Mouse (Mus musculus) CH12.LX (cell line): ENCODE measurements around the gene 4931423N10Rik.

Experiments
- CHD1 ChIP-seq: IDR thresholded peaks from 2 replicates; pipeline ENCODE4 v1.6.1; 2012; ENCODE audit warnings: low read depth, low read length, improper control_type of control experiment, inconsistent platforms
- ELF1 ChIP-seq: IDR thresholded peaks from 2 replicates; pipeline ENCODE4 v1.6.1; 2014; ENCODE audit warnings: low read depth, mild to moderate bottlenecking, inconsistent platforms, low read length, improper control_type of control experiment
- EP300 ChIP-seq: IDR thresholded peaks from 2 replicates; pipeline ENCODE4 v1.6.1; 2011; ENCODE audit warnings: low read length, improper control_type of control experiment
- HCFC1 ChIP-seq: IDR thresholded peaks from 2 replicates; pipeline ENCODE4 v1.6.1; 2012; ENCODE audit warnings: low read depth, mild to moderate bottlenecking, inconsistent platforms, low read length, improper control_type of control experiment
- POLR2A ChIP-seq: IDR thresholded peaks from 2 replicates; pipeline ENCODE4 v1.6.1; 2011; ENCODE audit warnings: low read depth, mild to moderate bottlenecking, improper control_type of control experiment, low read length
- TCF12 ChIP-seq: IDR thresholded peaks from 2 replicates; pipeline ENCODE4 v1.6.1; 2014; ENCODE audit warnings: low read depth, mild to moderate bottlenecking, inconsistent platforms, low read length, improper control_type of control experiment
- USF1 ChIP-seq: IDR thresholded peaks from 2 replicates; pipeline ENCODE4 v1.6.1; 2014; ENCODE audit warnings: low read depth, mild to moderate bottlenecking, inconsistent platforms, low read length, improper control_type of control experiment

DNA sequence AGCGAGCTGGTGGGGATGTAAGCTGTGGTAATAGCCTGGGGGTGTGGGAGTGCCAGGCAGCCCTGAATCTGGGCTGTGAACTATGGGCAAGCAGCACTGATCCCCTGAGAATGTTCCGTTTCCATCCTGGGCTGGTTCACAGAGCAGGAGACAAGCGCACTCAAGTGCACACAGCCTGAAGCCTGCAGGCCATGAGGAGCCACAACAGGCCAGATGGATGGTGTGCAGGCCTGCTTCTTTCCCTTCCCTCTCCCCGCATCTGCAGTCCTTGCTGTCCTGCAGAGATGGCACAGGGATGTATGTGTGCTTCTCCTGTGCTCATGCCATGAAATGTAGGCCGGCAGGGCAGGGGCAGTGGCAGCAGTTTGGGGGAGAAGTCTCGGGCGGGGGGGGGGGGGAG lies 17.9 kb downstream of the 4931423N10Rik start:
- TF ChIP-seq TCF12, result no peak
- no peak for TF ChIP-seq ELF1
- TF ChIP-seq POLR2A, result no peak
- TF ChIP-seq HCFC1, result no peak
- no peak for TF ChIP-seq CHD1
- TF ChIP-seq EP300, result no peak
- no peak for TF ChIP-seq USF1
